Mouse (Mus musculus) liver, postnatal 0 days (tissue): ENCODE measurements at regions not wholly inside any gene's neighbourhood (a gene's known extent, or its start where the extent isn't known, plus 50 kb on each side); places are given as distances from the start of the nearest gene placed in this dataset.

ENCODE experiments used
- ATAC-seq: fragments of 200-750 bp; cut with Nextera tagmentation; 2 replicates; pipeline ENCODE4 v1.8.0; 2017; ENCODE audit warnings: mild to moderate bottlenecking, moderate library complexity
- DNase-seq: peaks from one replicate; pipeline ENCODE4 v3.0.0-alpha.2; 2016
- H3K27ac ChIP-seq: fragments of 300-500 bp; sonication (generic); 2 replicates; pipeline ENCODE4 v1.5.1; 2014; ENCODE audit warnings: antibody characterized with exemption, moderate library complexity, mild to moderate bottlenecking, low read depth
- H3K27me3 ChIP-seq: fragments of 300-500 bp; sonication (generic); 2 replicates; pipeline ENCODE4 v1.6.1; 2014; ENCODE audit warnings: low read length, control low read depth, mixed read lengths; ENCODE audit not compliant: insufficient read depth
- H3K36me3 ChIP-seq: fragments of 300-500 bp; sonication (generic); replicated peaks from 2 replicates; pipeline ENCODE4 v1.6.1; 2014; ENCODE audit warnings: mild to moderate bottlenecking, control low read depth, low read length, moderate library complexity, mixed read lengths; ENCODE audit not compliant: insufficient read depth
- H3K4me1 ChIP-seq: fragments of 300-500 bp; sonication (generic); 2 replicates; pipeline ENCODE4 v1.6.1; 2014; ENCODE audit warnings: antibody characterized with exemption, mild to moderate bottlenecking, control low read depth; ENCODE audit not compliant: insufficient read depth
- H3K4me2 ChIP-seq: fragments of 300-500 bp; sonication (generic); 2 replicates; pipeline ENCODE4 v1.6.1; 2014; ENCODE audit warnings: low read depth, mild to moderate bottlenecking, low read length, moderate library complexity, mixed read lengths
- H3K4me3 ChIP-seq: fragments of 300-500 bp; sonication (generic); 2 replicates; pipeline ENCODE4 v1.5.1; 2014; ENCODE audit warnings: low read depth, low read length
- H3K9ac ChIP-seq: fragments of 300-500 bp; sonication (generic); replicated peaks from 2 replicates; pipeline ENCODE4 v1.6.1; 2014; ENCODE audit warnings: mild to moderate bottlenecking, moderate library complexity
- H3K9me3 ChIP-seq: fragments of 300-500 bp; sonication (generic); 2 replicates; pipeline ENCODE4 v1.6.1; 2016; ENCODE audit warnings: mild to moderate bottlenecking, control low read depth, low read length, mixed read lengths
- CTCF ChIP-seq: sonication (generic); IDR thresholded peaks from 2 replicates; pipeline ENCODE4 v1.5.1; 2016; ENCODE audit warnings: antibody characterized with exemption, low read depth
- EP300 ChIP-seq: IDR thresholded peaks from 2 replicates; pipeline ENCODE4 v1.6.1; 2016; ENCODE audit warnings: antibody characterized with exemption, low read depth, mild to moderate bottlenecking
- WGBS: fragments of 180-500 bp; shearing (Covaris S2); extraction: QIAGEN DNeasy Blood & Tissue Kit; methylation state at CpG from one replicate; pipeline ENCODE4 v1.1.7; 2014; ENCODE audit not compliant: insufficient replicate concordance; 5-methylcytosine and 5-hydroxymethylcytosine counted together

GRCm38 (mm10) chr16:29908031-29908430 is 156.2 kb upstream of the Hes1 start:
- H3K4me1 ChIP-seq = 0 out of 2 replicates have a peak, but pooled peaks cover 3% of the 10 kb centered on the region
- no peak overlapping the region for H3K27ac ChIP-seq
- 0 out of 2 replicates have a peak, but pooled peaks cover 2% of the 10 kb centered on the region for H3K9me3 ChIP-seq
- no peak overlapping the region for H3K4me3 ChIP-seq
- WGBS = 53% methylated on average over 8 of the region's 8 CpGs
- no peak for DNase-seq
- no peak for ATAC-seq
- H3K9ac ChIP-seq = no peak overlapping the region
- no peak for TF ChIP-seq EP300
- TF ChIP-seq CTCF = no peak
- no peak overlapping the region for H3K4me2 ChIP-seq
- H3K36me3 ChIP-seq = no peaks in the 10 kb centered on the region
- H3K27me3 ChIP-seq = no peaks in the 10 kb centered on the region

DNA sequence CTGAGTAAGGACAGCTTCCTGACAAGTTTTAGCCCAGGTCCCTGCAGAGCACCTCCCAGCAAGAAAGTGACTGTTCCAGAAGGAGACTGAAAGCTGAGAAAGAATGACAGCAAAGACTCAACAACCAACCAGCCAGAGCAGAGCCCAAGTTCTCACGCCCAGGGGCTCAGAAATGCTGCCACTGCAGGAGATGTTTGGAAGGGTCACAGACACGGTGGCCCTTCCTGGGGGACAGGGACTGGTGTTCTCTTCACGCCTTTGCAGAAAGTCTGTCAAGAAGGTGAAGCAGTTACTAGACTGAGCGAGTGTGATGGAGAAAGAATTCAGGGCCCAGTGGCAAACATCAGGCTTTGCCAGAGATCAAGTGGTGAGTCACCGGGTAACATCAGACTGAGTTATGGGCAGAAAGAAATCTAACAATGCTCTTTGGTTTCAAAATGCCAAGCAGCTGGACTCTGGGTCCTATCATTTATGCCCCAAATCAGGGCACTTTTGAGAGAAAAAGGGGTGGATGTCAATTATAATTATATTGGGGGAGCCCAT is 154.2 kb upstream of the Hes1 start:
- ATAC-seq (no peak), DNase-seq (no peak)
- Histone ChIP-seq H3K27me3 (no peaks in the 10 kb centered on the region), H3K36me3 (no peaks in the 10 kb centered on the region), H3K9me3 (0 out of 2 replicates have a peak, but pooled peaks cover 2% of the 10 kb centered on the region), H3K4me3 (no peak overlapping the region), H3K4me2 (no peak overlapping the region), H3K9ac (no peak overlapping the region), H3K4me1 (0 out of 2 replicates have a peak, but pooled peaks cover 3% of the 10 kb centered on the region), H3K27ac (no peak overlapping the region)
- WGBS = 74% methylated on average over 5 of the region's 5 CpGs
- TF ChIP-seq CTCF (no peak), EP300 (no peak)

- H3K4me3 ChIP-seq = no peak overlapping the region
- ATAC-seq = no peak
- WGBS = 54% methylated on average over 7 of the region's 7 CpGs
These were observed 153.0 kb upstream of the Hes1 start for GRCm38 (mm10) chr16:29911164-29911571.

DNA sequence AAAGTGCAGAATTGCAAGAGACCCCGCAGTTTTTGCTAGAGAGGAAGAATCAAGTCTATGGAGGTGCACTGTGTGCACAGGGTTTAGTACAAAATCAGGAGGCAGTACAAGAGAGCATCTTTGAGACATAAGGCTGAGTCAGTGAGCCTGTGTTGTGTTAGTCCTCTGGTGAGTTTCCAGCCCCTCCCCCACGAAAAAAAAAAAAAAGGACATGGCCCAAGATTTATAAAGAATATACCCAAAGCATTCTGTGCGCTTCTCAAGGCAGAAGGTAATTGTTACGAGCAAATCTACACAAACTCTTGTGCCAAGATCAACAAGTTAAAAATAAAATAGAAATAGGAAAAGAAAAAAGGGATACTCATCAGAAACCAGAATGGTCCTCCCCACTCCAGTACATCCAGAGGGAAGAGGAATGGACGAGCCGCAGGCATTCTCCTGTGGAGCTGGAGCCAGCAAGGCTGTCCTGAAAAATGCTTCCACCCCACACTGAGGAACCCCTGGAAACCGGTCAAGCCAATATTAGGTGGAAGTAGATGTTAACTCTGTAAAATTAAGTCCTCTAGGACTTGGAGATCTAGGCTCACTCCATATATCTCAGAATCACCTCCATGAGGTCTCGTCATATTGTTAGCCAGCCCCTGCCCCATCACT is 150.7 kb upstream of the Hes1 start:
- Histone ChIP-seq H3K4me3 (no peak overlapping the region), H3K36me3 (no peaks in the 10 kb centered on the region), H3K4me1 (no peaks in the 10 kb centered on the region), H3K27me3 (no peaks in the 10 kb centered on the region), H3K9ac (no peak overlapping the region), H3K9me3 (0 out of 2 replicates have a peak, but pooled peaks cover 2% of the 10 kb centered on the region), H3K4me2 (no peak overlapping the region), H3K27ac (no peak overlapping the region)
- no peak for DNase-seq
- 76% methylated on average over 8 of the region's 8 CpGs for WGBS
- TF ChIP-seq EP300 = no peak
- TF ChIP-seq CTCF = no peak
- no peak for ATAC-seq

More at GRCm38 (mm10) chr16:29911164-29911571, 153.0 kb upstream of the Hes1 start:
- H3K4me1 ChIP-seq = 0 out of 2 replicates have a peak, but pooled peaks cover 3% of the 10 kb centered on the region
- H3K27ac ChIP-seq = no peak overlapping the region
- H3K9me3 ChIP-seq = 0 out of 2 replicates have a peak, but pooled peaks cover 2% of the 10 kb centered on the region
- no peak overlapping the region for H3K4me2 ChIP-seq
- no peaks in the 10 kb centered on the region for H3K36me3 ChIP-seq
- TF ChIP-seq CTCF (no peak), EP300 (no peak)
- no peak for DNase-seq
- no peaks in the 10 kb centered on the region for H3K27me3 ChIP-seq
- no peak overlapping the region for H3K9ac ChIP-seq

GRCm38 (mm10) chr16:29915346-29915745 is 148.8 kb upstream of the Hes1 start:
- H3K9ac ChIP-seq = no peak overlapping the region
- H3K4me1 ChIP-seq = no peaks in the 10 kb centered on the region
- TF ChIP-seq CTCF (no peak), EP300 (no peak)
- no peaks in the 10 kb centered on the region for H3K27me3 ChIP-seq
- no peaks in the 10 kb centered on the region for H3K36me3 ChIP-seq
- H3K27ac ChIP-seq = no peak overlapping the region
- WGBS = 64% methylated on average over 11 of the region's 11 CpGs
- 0 out of 2 replicates have a peak, but pooled peaks cover 2% of the 10 kb centered on the region for H3K9me3 ChIP-seq
- H3K4me2 ChIP-seq = no peak overlapping the region
- DNase-seq = no peak
- H3K4me3 ChIP-seq = no peak overlapping the region
- no peak for ATAC-seq

GRCm38 (mm10) chr16:29917989-29918388 is 146.2 kb upstream of the Hes1 start:
- no peak for ATAC-seq
- DNase-seq = no peak
- Histone ChIP-seq H3K36me3 (no peaks in the 10 kb centered on the region), H3K4me2 (no peak overlapping the region), H3K4me3 (no peak overlapping the region), H3K9me3 (no peaks in the 10 kb centered on the region), H3K27me3 (no peaks in the 10 kb centered on the region), H3K9ac (no peak overlapping the region), H3K27ac (no peak overlapping the region), H3K4me1 (no peaks in the 10 kb centered on the region)
- WGBS = 57% methylated on average over 3 of the region's 3 CpGs
- TF ChIP-seq CTCF (no peak), EP300 (no peak)
